Mouse (Mus musculus) brain, embryonic 14.5 days (tissue): ENCODE measurements around the gene Kat7. TPM values are rescaled to one million over a fixed set of nuclear protein-coding genes. Genes with fewer than 3 reads are reported as not detected.
A peak's percentile ranks its signal among the peaks of the same experiment; 100 is the strongest.

Experiments
- DNase-seq: peaks from one replicate; pipeline ENCODE4 v3.0.0-alpha.2; 2011; ENCODE audit warnings: low read depth
- CTCF ChIP-seq: fragments of 200-500 bp; IDR thresholded peaks from 2 replicates; pipeline ENCODE4 v1.5.1; 2012; ENCODE audit warnings: inconsistent platforms, mild to moderate bottlenecking, moderate library complexity, borderline replicate concordance; ENCODE audit not compliant: insufficient read depth, insufficient read length; ENCODE audit errors: extremely low read depth
- POLR2A ChIP-seq: fragments of 200-500 bp; IDR thresholded peaks from 2 replicates; pipeline ENCODE4 v1.6.1; 2012; ENCODE audit warnings: mild to moderate bottlenecking, inconsistent platforms, borderline replicate concordance; ENCODE audit not compliant: poor library complexity, insufficient read depth, insufficient read length, severe bottlenecking; ENCODE audit errors: extremely low read depth
- polyA plus RNA-seq: library from polyadenylated mRNA; depleted of rRNA; stranded (reverse); fragments of >200 nt; gene quantifications from 2 replicates; pipeline ENCODE4 v1.2.3, GENCODE M21; 2012

Kat7 gene
- polyA plus RNA-seq, 1 experiment: 50.9 TPM

- no peak for DNase-seq
- no peak for TF ChIP-seq CTCF
- no peak for TF ChIP-seq POLR2A
These were observed 43.4 kb downstream of the Kat7 start for GRCm38 (mm10) chr11:95266540-95267245.

GRCm38 (mm10) chr11:95264455-95265013 is 45.5 kb downstream of the Kat7 start:
- no peak for TF ChIP-seq CTCF
- no peak for TF ChIP-seq POLR2A
- no peak for DNase-seq

GRCm38 (mm10) chr11:95263816-95264454 is 46.1 kb downstream of the Kat7 start:
- TF ChIP-seq POLR2A (no peak), CTCF (no peak)
- peak; percentile 39 for DNase-seq

- no peak for DNase-seq
- no peak for TF ChIP-seq CTCF
- no peak for TF ChIP-seq POLR2A
These were observed 48.8 kb downstream of the Kat7 start, which contains the start of gene Tac4 for GRCm38 (mm10) chr11:95261178-95261751. Tac4 (plus strand) TSS chr11:95261529.

GRCm38 (mm10) chr11:95259088-95259849 is 50.8 kb downstream of the Kat7 start:
- DNase-seq: peak; percentile 83
- TF ChIP-seq POLR2A: 0 out of 2 replicates have a peak, but pooled peaks have one; percentile 18
- peak; percentile 100 for TF ChIP-seq CTCF

GRCm38 (mm10) chr11:95258490-95258889 is 51.6 kb downstream of the Kat7 start:
- DNase-seq: peak; percentile 57
- TF ChIP-seq CTCF (peak; percentile 51), POLR2A (no peak)

GRCm38 (mm10) chr11:95257930-95258329 is 52.1 kb downstream of the Kat7 start:
- no peak for DNase-seq
- TF ChIP-seq POLR2A: no peak
- TF ChIP-seq CTCF: no peak

GRCm38 (mm10) chr11:95255747-95256146 is 54.3 kb downstream of the Kat7 start:
- DNase-seq: no peak
- no peak for TF ChIP-seq POLR2A
- no peak for TF ChIP-seq CTCF

GRCm38 (mm10) chr11:95254165-95254564 is 55.9 kb downstream of the Kat7 start:
- no peak for TF ChIP-seq POLR2A
- no peak for TF ChIP-seq CTCF
- no peak for DNase-seq

- no peak for DNase-seq
- TF ChIP-seq POLR2A: no peak
- TF ChIP-seq CTCF: no peak
These were observed 57.9 kb downstream of the Kat7 start for GRCm38 (mm10) chr11:95252104-95252503.
